Mouse (Mus musculus) adrenal gland, adult 10 weeks (tissue): ENCODE data around the gene Olfr390. TPM values are rescaled to one million over a fixed set of nuclear protein-coding genes. Genes with fewer than 3 reads are reported as not detected.

ENCODE experiments used
- polyA plus RNA-seq: library from polyadenylated mRNA; stranded (reverse); fragments of 350-450 nt; fragmentation: Illumina TruSeq; extraction: RNeasy Lipid Tissue Mini Kit (QIAGEN cat#74804); gene quantifications from one replicate; pipeline ENCODE4 v1.2.3, GENCODE M21; 2014; ENCODE audit warnings: low read depth, low replicate concordance

The Olfr390 gene
- not detected for polyA plus RNA-seq

DNA sequence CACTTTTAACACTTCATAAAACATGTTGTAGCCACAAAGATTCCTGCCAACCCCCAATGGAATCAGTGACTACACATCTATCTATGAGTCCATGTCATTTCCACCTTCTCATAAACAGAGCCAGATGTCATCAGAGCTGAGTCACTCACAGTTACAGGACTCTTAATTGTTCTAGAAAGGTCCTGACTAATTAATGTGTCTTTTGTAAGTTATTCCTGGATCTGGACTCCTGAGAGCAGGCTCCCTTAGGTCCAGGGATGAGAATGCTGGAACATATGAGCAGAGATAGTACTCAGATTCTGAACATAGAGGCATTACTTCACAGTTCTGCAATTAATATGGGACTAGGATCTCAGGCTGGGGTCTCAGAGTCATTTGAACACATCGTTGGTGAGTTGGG lies at the start of gene Olfr390:
Olfr390 (plus strand) TSS at position 301 of the 400 bp plus-strand sequence.

DNA sequence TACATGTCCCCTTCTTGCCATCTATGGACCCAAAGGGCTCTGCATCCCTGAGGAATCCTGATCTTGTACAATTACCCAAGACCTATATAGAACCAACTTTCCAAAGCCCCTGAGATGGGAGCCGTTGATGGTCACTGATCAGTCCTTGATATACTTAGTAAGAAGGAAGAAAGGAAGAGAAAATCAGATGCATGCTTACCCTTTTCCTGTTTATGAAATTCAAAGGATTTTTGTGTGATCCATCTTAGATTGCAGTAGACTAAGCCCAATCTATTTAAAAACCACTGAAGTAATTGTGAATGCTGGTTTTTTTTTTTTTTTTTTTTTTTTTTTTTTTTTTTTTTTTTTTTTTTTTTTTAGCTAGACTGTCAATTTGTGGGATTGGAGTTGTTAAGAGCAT lies 2.2 kb upstream of the Olfr390 start, which contains the start of gene Olfr389:
Olfr389 (minus strand) TSS at position 101 of the 400 bp plus-strand sequence.

DNA sequence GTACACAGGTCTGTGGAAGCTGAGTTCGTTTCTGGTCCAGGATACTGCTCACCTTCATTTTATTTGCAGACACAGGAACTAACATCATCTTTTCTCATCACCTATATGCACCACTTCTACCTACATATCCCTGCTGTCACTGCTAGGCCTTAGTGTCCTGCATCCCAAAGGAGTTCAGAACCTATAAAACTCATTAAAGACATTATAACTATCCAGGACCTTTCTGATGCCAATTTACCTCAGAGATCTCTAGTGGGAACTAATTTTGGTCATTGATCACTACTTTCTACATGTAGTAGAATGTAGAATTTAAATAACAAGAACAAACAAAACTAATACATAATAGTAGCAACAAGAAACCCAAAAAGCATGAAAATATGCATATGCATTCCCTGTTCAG lies 20.2 kb downstream of the Olfr390 start, which contains the start of gene Olfr391-ps:
Olfr391-ps (minus strand) TSS at position 101 of the 400 bp plus-strand sequence.

DNA sequence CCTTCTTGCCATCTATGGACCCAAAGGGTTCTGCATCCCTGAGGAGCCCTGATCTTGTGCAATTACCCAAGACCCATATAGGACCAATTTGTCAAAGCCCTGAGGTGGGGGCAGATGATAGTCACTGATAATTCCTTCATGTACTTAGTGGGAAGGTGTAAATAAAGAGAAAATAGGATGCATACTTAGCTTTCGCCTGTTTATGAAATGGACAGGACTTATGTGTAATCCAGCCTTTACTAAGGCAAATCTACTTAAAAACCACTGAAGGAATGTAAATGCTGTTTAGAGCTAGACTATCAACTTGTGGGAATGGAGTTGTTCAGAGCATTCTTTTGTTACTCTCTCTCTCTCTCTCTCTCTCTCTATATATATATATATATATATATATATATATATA lies 34.2 kb downstream of the Olfr390 start, which contains the start of gene Olfr392:
Olfr392 (minus strand) TSS at position 101 of the 400 bp plus-strand sequence.

Other genes with a start within 250 kb of the Olfr390 start
- gene Olfr385, start 190.0 kb upstream of the Olfr390 start, polyA plus RNA-seq: not detected
- gene Olfr384, start 184.4 kb upstream of the Olfr390 start, polyA plus RNA-seq: not detected
- not detected for gene Zfp735, start 94.2 kb upstream of the Olfr390 start, polyA plus RNA-seq
- gene Olfr389, start 2.3 kb upstream of the Olfr390 start, polyA plus RNA-seq: not detected
- gene Olfr391-ps, start 20.1 kb downstream of the Olfr390 start, polyA plus RNA-seq: not detected
- gene Olfr392, start 34.1 kb downstream of the Olfr390 start, polyA plus RNA-seq: not detected
- not detected for gene Olfr393, start 68.5 kb downstream of the Olfr390 start, polyA plus RNA-seq
- not detected for gene Olfr394, start 107.8 kb downstream of the Olfr390 start, polyA plus RNA-seq
- not detected for gene Olfr395, start 126.3 kb downstream of the Olfr390 start, polyA plus RNA-seq
- not detected for gene Olfr23, start 153.7 kb downstream of the Olfr390 start, polyA plus RNA-seq
- gene Olfr397, start 177.9 kb downstream of the Olfr390 start, polyA plus RNA-seq: not detected
- gene Olfr398, start 207.4 kb downstream of the Olfr390 start, polyA plus RNA-seq: not detected